Mouse (Mus musculus): Measurements from ENCODE around the gene Calm1.

Gene Calm1

DNA sequence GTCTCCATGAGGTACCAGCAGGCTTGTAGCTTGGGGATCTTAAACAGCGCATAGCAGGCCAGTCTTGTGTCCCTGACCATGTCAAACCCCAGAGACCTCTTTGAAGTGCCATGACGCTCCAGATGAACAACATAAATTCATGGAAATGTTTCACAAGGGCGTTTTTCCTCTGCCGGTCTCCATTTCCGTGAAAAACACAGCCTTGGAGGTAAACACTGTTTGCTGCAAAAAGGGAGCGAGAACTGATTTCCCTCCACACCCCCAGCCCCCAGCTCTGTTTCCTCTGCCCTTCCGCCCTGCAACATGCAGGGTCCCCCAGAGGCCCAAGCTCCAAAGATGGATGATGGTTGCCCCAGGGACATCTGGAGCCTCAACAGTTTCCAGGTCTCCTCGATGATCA lies 24.3 kb downstream of the Calm1 start:
- DNase-seq (ENCODE audit: low spot score in 2 of 2) = no peak

DNA sequence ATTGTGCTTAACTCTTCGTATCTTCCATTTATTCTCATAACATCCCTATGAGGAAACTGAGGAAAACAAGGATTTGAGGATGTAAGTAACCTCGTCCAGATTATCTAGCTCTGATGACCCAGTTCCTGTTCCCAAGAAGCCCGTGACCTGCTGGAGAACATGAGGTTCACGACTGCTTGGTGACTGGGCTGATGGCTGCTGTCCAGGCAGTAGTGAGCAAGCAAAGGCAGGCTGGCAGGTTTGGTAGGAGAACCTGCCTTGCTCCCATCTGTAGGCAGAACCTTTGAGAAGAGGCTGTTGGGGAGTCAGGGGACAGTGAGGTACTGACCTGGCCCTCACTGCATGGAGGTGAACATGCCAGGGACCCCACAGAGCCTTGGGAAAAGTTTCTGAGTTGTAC lies 26.0 kb downstream of the Calm1 start:
- no peak for DNase-seq (ENCODE audit: low spot score in 2 of 2)

DNA sequence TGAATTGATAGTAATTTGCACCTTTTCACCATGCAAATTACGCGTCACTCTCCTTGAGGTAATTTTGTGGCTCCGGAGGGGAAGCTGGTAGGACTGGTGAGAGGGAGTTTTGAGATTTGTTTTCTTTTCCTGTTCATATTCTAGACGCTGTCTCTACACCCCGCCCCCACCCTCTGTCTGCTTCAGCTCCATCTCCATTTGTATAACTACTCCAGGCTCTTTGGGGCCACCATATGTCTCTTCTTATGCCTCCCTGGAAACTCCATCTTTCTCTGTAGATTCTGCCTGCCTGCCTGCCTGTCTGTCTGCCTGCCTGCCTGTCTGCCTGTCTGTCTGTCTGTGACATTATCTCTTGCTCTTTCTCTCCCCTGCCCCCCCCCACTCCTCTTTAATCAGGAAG lies 26.8 kb downstream of the Calm1 start:
- no peak for DNase-seq (ENCODE audit: low spot score in 2 of 2)

DNA sequence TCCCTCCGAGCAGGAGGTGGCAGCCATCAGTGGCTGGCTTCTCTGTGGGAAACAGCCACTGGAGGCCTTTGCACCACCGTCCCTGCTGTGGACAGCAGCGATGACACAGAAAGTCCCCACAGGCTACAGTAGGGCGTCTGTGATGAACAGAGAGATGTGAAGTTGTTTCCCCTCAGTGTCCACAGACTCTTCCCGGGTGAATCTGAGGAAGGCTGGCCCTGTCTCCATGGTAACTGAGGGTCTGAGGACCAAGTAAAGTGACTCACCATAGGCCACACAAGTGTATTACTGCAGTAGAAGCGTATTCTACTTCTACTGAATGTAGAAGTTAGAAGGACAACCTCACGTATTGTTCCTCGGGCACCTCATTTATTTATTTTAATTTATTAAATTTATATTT lies 27.4 kb downstream of the Calm1 start:
- DNase-seq (ENCODE audit: low spot score in 2 of 2) = no peak

DNA sequence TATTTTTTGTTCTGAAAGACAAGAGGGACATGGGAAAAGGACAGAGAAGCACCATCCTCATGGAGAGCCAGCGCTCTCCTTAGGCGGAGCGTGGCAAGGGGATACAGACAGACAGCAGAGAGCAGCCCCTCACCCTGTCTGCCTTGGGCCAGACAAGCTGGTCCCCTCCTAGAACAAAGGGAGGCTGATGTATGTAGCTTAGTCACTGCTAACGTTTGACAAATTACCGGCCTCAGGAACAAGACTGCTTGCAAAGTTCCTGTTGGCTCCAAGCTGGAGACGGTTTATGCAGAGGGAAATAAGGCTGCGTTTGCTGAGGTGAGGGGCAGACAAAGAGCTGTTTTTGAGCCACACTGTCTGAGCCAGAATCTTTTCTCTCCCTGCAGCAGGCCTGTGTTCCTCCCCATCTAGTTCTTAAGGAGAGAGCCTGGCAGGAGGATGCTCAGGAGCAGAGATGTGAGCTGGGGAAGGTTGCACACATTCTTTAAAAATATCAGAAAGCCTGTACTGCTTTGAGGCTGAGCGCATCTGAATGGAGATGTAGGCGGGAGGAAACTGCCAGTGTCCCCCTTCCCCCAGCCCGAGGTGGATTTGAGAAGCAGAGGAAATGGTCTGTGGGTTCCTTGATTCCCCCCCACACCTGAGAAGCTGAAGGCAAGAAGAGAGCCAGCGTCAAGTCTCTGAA lies 28.9 kb downstream of the Calm1 start:
- DNase-seq (ENCODE audit: low spot score in 2 of 2) = peak; percentile 63 to 66

DNA sequence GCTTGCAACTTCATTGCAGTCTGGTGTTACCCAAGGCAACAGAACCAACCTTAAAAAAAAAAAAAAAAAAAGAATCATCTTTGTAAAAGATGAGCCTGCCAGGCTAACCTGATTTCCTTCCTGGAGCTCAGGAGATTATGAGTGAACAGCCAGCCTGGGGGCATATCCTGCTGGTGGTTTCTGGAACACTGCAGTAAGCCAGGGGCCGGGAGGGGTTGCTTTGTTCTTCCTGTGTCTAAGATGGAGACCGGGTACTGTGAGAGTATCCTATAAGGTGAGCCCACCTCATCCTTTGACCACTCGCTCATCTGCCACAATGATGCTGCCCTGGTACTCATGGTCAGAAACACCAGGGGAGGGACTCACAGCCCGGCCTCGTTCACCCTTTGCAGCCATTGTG lies 35.0 kb downstream of the Calm1 start:
- no peak for DNase-seq (ENCODE audit: low spot score in 2 of 2)

DNA sequence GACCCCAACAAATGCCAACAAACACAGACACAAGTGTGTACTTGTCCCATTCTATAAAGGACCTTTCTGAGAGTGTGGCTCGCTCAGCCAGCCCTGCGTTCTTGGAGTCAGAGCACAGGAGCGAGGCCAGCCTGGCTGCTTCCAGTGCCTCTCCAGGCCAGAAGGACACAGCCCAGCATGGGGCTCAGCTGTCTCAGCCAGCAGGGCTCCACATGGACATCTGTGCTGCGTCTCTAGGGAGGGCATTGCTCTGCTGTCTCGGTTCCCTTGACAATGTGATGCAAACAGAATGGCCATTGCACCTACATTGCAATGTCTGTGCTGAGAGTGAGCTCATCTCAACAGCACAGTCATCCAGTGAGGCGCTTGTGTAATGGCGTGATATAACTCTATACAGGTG lies 35.7 kb downstream of the Calm1 start:
- DNase-seq (ENCODE audit: low spot score in 2 of 2) = no peak

DNA sequence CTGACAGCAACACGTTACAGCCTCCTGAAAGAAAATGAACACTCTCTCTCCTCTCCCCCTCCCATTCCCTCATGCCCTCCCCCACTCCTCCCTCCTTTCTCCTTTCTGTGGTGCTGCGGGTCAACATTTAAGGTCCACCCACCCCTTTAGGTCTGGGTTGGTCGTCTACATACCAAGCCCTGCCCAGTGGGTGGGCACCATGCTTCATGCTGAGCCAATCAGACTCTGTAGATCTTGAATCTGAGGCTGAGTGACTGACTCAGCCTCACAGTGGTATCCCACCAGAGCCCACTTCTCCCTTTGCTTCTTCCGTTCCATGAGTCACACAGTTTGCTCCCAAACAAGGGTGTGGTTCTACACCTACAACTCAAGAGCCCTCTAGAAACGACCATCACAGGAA lies 36.2 kb downstream of the Calm1 start:
- no peak for DNase-seq (ENCODE audit: low spot score in 2 of 2)

DNA sequence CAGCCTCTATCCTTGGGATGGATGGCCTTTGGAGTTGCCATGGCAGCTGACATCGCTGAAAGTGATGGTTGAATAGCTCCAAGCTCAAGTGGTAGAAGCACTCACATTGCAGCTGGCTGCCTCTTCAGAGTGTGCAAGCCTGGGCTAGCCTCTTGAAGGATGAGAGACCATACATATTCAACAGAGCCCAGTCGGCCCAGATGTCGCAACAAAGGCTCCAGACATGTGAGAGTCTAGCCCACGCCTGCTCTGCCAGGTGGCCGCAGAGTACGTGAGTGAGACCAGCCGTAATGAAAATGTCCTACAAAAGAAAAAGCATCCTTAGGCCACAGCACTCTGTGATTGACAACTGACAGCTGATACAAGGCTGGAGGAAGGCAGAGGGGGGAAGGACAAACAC lies 40.2 kb downstream of the Calm1 start:
- DNase-seq (ENCODE audit: low spot score in 2 of 2) = no peak

DNA sequence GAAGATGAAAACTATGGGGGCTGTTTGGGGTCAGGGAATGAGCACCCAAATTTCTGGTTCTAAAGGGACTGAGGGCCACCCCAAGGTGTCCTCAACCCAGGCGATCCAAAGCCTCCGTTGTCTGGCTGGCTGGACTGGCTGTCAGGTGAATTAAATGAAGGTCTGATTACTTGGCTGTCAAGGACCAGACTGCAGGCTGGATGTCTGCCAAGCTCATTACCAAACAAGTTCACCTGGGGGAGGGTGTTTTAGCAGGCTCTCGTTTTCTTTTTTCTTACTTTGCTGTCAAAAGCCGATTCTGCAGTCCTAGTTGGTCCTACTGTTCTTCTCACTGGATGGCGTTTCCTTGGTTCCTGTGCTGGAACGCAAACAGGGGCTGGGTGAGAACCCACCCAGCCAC lies 40.6 kb downstream of the Calm1 start:
- no peak for DNase-seq (ENCODE audit: low spot score in 2 of 2)

DNA sequence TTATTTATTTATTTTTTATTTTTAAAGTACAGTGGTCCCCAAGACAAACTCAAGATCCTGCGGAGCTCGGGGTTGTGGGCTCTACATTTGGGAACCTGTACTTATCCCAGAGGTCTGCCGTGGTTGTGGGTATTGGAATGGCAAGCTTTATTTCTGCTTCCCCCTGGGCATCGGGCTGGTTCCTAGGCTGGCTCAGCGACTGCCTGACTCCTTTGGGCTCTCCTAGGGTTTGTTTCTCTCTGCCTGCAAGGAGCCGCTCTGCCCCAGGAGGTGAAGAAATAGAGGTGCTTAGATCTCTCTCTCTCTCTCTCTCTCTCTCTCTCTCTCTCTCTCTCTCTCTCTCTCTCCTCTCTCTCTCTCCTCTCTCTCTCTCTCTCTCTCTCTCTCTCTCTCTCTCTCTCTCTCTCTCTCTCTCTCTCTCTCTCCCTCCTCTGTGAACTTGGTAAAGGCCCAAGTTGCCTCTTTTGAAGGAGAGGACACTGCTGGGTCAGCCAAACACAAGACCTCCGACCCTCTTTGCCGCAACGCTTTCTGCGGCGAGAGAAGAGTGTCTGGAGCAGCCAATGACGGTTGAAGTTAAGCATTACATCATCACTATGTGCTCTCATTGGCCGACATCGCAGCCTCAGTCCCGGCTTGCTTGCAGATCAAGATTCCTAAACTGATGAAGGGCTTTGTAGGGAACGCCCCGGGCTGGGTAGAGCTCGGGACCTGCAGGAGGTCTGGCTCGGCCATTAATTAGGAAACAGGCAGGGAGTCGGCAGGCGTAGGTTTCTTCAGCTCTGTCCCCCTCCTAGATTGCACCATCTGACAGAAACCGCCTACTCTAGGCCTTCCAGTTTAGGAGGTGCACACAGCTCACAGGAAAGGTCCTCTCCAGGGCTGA lies 42.9 kb downstream of the Calm1 start:
- peak in 1 of 2 experiments; percentile 17 for DNase-seq (ENCODE audit: low spot score in 2 of 2)

DNA sequence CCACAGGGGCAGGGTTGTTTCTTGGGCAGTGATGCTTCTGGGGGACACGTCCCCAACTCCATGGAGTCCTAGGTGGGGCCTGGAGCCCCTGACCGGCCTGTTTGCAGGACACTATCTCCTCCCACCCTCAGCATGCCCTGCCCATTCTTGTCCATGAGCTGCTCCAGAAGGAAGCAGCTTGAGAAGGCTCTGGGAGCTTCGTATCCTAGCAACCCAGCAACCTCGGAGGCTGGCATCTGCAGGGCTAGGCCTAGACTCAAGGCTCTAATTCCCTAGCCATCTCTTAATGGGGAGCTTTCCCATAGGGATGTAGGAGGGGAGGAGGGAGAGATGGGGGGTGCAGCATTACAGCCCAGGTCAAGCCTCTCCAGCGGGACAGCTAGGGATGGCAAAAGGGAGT lies 45.3 kb downstream of the Calm1 start:
- no peak for DNase-seq (ENCODE audit: low spot score in 2 of 2)

DNA sequence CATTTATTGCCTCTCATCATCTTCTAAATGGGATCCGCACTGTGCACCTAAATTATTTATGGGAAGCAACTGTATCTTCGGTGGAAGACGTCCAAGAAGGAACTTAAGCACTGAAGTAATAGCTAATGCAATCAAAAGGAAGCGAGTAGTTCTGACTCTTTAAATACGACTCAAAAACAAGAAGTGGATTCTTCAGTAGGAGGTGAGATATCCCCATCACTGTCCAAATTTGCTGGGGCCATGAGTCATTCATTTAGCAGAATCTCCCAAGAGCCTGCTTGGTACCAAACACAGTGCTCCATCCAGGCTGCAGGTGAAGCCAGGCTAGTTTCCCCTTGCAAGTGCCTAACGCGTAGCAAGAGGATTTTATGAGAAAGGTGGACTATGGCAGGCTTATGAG lies 49.9 kb downstream of the Calm1 start:
- DNase-seq (ENCODE audit: low spot score in 2 of 2) = no peak

DNA sequence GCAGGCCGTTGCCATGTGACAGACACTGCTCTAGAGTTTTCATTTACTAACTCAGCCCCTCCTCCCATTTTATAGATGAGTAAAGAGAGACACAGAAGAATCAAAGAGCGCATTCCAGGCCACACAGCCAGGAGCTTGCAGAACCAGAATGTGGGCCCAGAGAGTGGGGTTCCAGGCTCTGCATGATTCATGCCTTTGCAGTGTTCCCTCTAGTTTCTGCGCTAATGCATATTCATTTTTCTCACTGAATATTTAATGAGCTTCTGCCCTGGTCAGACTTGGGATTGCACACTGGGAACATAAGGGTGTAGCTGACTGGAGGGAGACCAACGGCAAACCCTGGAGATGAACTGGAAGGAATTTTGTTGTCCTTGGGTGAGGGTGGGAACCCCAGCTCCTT lies 55.2 kb downstream of the Calm1 start:
- DNase-seq (ENCODE audit: low spot score in 2 of 2) = no peak

DNA sequence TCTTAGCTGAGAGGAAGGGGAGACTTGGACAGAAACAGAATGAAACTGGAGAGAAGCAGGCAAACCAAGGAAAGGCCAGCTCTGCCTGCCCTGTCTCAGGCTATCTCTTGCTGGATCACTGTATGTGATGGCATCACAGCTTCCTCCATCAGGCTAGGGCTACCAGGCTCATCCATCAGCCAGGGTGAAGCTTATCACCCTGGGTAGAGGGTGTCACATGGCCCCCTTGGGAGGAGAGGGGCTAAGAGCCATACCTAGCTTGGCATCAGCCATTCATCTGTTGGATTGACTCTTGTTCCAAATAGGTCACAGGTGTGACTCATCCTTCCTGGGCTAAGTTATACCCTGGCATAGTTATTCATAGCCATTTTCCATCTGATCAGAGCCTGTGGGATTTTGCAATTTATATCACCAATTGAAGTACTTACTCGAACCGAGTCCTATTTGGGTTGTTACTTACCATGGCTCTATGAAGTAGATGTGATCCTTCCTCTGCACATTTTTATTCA lies 56.3 kb downstream of the Calm1 start:
- no peak for DNase-seq (ENCODE audit: low spot score in 2 of 2)

DNA sequence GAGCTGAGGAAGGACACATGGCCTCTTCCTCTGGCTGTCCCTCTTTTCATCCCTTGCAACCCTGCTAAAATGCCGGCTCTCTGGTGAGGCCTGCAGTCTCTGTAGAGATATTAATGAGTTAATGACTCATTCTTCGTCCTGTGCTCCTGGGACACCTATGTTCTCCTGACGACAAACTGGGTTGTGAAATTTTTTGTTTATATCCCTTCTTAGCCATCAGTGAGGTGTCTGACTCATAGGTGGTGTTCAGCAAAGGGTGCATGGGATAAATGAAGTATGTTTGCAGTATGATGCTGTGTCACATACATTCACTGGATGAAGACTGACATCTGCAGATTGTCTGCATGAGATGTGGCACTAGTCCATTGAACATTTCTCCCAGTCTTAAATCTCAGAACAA lies 58.5 kb downstream of the Calm1 start:
- no peak for DNase-seq (ENCODE audit: low spot score in 2 of 2)

All from thymus, postnatal 10 days (tissue).